Mouse (Mus musculus) C2C12 (cell line): Measurements from ENCODE around the gene Kctd11. TPM values are rescaled to one million over a fixed set of nuclear protein-coding genes. Genes with fewer than 3 reads are reported as not detected.

Experiments
- H3K27me3 ChIP-seq: one replicate; pipeline ENCODE4 v1.6.1; 2011; ENCODE audit not compliant: control insufficient read depth, insufficient read depth, insufficient read length
- H3K36me3 ChIP-seq: one replicate; pipeline ENCODE4 v1.6.1; 2011; ENCODE audit not compliant: control insufficient read depth, insufficient read depth
- H3K4me3 ChIP-seq: one replicate; pipeline ENCODE4 v1.5.1; 2011; ENCODE audit warnings: mild to moderate bottlenecking, control low read depth; ENCODE audit not compliant: poor library complexity, insufficient read depth, severe bottlenecking
- H3K79me2 ChIP-seq: one replicate; pipeline ENCODE4 v1.6.1; 2011; ENCODE audit not compliant: control insufficient read depth, insufficient read depth
- H3K79me3 ChIP-seq: one replicate; pipeline ENCODE4 v1.6.1; 2011; ENCODE audit warnings: low read depth, control low read depth
- H3ac ChIP-seq: one replicate; pipeline ENCODE3; 2011; ENCODE audit warnings: low read depth; ENCODE audit not compliant: control insufficient read depth, insufficient read length
- CEBPB ChIP-seq: IDR thresholded peaks from one replicate; pipeline ENCODE4 v1.6.1; 2011; ENCODE audit warnings: low read depth, mild to moderate bottlenecking, control low read depth, moderate library complexity
- CTCF ChIP-seq: IDR thresholded peaks from one replicate; pipeline ENCODE4 v1.5.1; 2011; ENCODE audit not compliant: control insufficient read depth, insufficient read depth, insufficient read length
- FOSL1 ChIP-seq: IDR thresholded peaks from one replicate; pipeline ENCODE4 v1.8.0; 2011; ENCODE audit warnings: mild to moderate bottlenecking, low read length; ENCODE audit not compliant: poor library complexity, insufficient read depth, severe bottlenecking
- MAX ChIP-seq: IDR thresholded peaks from one replicate; pipeline ENCODE4 v1.6.1; 2011; ENCODE audit warnings: mild to moderate bottlenecking, control low read depth
- MYOD1 ChIP-seq: IDR thresholded peaks from one replicate; pipeline ENCODE4 v1.6.1; 2011; ENCODE audit warnings: low read depth; ENCODE audit not compliant: control insufficient read depth, insufficient read length
- MYOG ChIP-seq: IDR thresholded peaks from one replicate; pipeline ENCODE4 v1.6.1; 2011; ENCODE audit not compliant: control insufficient read depth, insufficient read length; ENCODE audit errors: extremely low read depth
- USF1 ChIP-seq: IDR thresholded peaks from one replicate; pipeline ENCODE4 v1.6.1; 2011; ENCODE audit warnings: low read depth, mild to moderate bottlenecking, control low read depth, moderate library complexity
- polyA plus RNA-seq: library from polyadenylated mRNA; unstranded; fragments of >200 nt; fragmentation: generic; extraction: Trizol; gene quantifications from one replicate; pipeline ENCODE4 v1.2.1, GENCODE M21; 2012; ENCODE audit warnings: missing spikeins

Gene Kctd11
- polyA plus RNA-seq, 1 experiment = 17.2 TPM

- Histone ChIP-seq H3ac (no peak overlapping the region), H3K4me3 (no peak overlapping the region), H3K27me3 (no peaks in the 10 kb centered on the region), H3K36me3 (no peaks in the 10 kb centered on the region), H3K79me3 (peaks cover 18% of the 10 kb centered on the region), H3K79me2 (peaks cover 21% of the 10 kb centered on the region)
- peak; percentile 32 for TF ChIP-seq FOSL1
- TF ChIP-seq MAX = no peak
These were observed 2.4 kb upstream of the Kctd11 start for GRCm38 (mm10) chr11:69883527-69884151.

DNA sequence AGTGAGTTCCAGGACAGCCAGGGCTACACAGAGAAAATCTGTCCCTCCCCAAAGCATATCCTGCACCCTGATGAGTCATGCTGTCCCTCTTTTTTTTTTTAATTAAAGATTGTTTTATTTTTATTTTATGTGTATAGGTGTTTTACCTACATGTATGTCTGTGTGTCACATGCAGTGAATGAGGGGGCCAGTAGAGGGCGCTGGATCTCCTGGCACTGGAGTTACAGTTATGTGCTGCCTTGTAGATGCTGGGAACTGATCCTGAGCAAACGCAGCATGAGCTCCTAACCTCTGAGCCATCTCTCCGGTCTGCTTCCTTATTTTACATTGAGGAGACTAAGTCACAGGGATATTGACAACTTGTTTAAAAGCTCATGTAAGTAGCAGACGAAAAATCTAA, 1.9 kb upstream of the Kctd11 start:
- no peak overlapping the region for H3K4me3 ChIP-seq
- H3K27me3 ChIP-seq = no peaks in the 10 kb centered on the region
- H3ac ChIP-seq = no peak overlapping the region
- TF ChIP-seq USF1 = no peak
- TF ChIP-seq MAX = no peak
- no peak for TF ChIP-seq FOSL1
- TF ChIP-seq MYOD1 = no peak
- TF ChIP-seq CEBPB = no peak
- no peak for TF ChIP-seq CTCF
- no peak for TF ChIP-seq MYOG
- peaks cover 24% of the 10 kb centered on the region for H3K79me3 ChIP-seq
- peaks cover 27% of the 10 kb centered on the region for H3K79me2 ChIP-seq
- H3K36me3 ChIP-seq = no peaks in the 10 kb centered on the region

- Histone ChIP-seq H3K4me3 (peak overlapping the region; percentile 68), H3K27me3 (no peaks in the 10 kb centered on the region), H3K79me3 (peaks cover 28% of the 10 kb centered on the region), H3K79me2 (peaks cover 36% of the 10 kb centered on the region), H3ac (peak overlapping the region; percentile 60), H3K36me3 (no peaks in the 10 kb centered on the region)
- no peak for TF ChIP-seq MYOD1
- no peak for TF ChIP-seq MAX
- TF ChIP-seq CTCF = no peak
- no peak for TF ChIP-seq CEBPB
- TF ChIP-seq FOSL1 = no peak
- no peak for TF ChIP-seq MYOG
- no peak for TF ChIP-seq USF1
These were observed 823 bp upstream of the Kctd11 start for GRCm38 (mm10) chr11:69881787-69882670.

GRCm38 (mm10) chr11:69880506-69880852, 727 bp downstream of the Kctd11 start:
- Histone ChIP-seq H3ac (peak overlapping the region; percentile 80), H3K27me3 (no peaks in the 10 kb centered on the region)
- TF ChIP-seq CTCF (peak; percentile 55), MAX (no peak)

DNA sequence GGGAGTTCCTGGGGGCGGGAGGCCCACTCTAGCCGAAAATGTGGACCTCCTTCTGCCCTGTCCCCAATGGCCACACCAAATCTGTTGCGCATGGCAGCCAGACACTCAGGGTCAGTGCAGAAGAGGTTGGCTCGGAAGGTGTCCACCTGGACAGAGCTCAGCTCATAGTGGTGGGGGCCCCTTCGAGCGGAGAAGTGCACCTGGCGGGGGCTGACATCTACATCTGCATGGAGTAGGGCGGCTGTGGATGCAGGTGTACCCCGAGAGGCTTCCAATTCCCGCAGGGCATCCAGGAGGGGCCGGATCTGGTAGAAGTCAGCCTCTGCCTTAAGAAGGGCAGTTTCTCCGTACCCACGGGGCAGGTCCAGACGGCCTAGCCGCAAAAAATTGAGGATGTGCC, 1.5 kb downstream of the Kctd11 start:
- peaks cover 28% of the 10 kb centered on the region for H3K79me3 ChIP-seq
- no peaks in the 10 kb centered on the region for H3K27me3 ChIP-seq
- TF ChIP-seq CEBPB (no peak), FOSL1 (no peak), USF1 (no peak), MYOG (no peak), MYOD1 (no peak), CTCF (no peak), MAX (no peak)
- H3ac ChIP-seq = peak overlapping the region; percentile 80
- H3K36me3 ChIP-seq = no peaks in the 10 kb centered on the region
- H3K79me2 ChIP-seq = peaks cover 36% of the 10 kb centered on the region
- peak overlapping the region; percentile 68 for H3K4me3 ChIP-seq

More at GRCm38 (mm10) chr11:69880506-69880852, 727 bp downstream of the Kctd11 start:
- peaks cover 36% of the 10 kb centered on the region for H3K79me2 ChIP-seq
- H3K4me3 ChIP-seq = peak overlapping the region; percentile 68
- H3K79me3 ChIP-seq = peaks cover 28% of the 10 kb centered on the region
- H3K36me3 ChIP-seq = no peaks in the 10 kb centered on the region

- H3K4me3 ChIP-seq = peak overlapping the region; percentile 68
- TF ChIP-seq CTCF (no peak), MAX (no peak), FOSL1 (no peak), MYOD1 (no peak), CEBPB (no peak), MYOG (no peak), USF1 (no peak)
These were observed 2.3 kb downstream of the Kctd11 start for GRCm38 (mm10) chr11:69878952-69879351.

More at GRCm38 (mm10) chr11:69878952-69879351, 2.3 kb downstream of the Kctd11 start:
- Histone ChIP-seq H3K79me2 (peaks cover 36% of the 10 kb centered on the region), H3K36me3 (no peaks in the 10 kb centered on the region), H3K27me3 (no peaks in the 10 kb centered on the region), H3K79me3 (peaks cover 28% of the 10 kb centered on the region), H3ac (peak overlapping the region; percentile 80)
